Mouse (Mus musculus): ENCODE results near the gene Siah1b.

The Siah1b gene

GRCm38 (mm10) chrX:164032526-164032925, 43.8 kb downstream of the Siah1b start:
- DNase-seq (ENCODE audit: low read depth, low spot score), result no peak

GRCm38 (mm10) chrX:164027607-164028289, 48.5 kb downstream of the Siah1b start, which contains the start of gene Car5b:
Gene Car5b (minus strand): TSS chrX:164027997.
- peak; percentile 84 for DNase-seq (ENCODE audit: low read depth, low spot score)
